Mouse (Mus musculus) liver, embryonic 13.5 days (tissue): Measurements from ENCODE around the gene Hoxd3. TPM values are rescaled to one million over a fixed set of nuclear protein-coding genes. Genes with fewer than 3 reads are reported as not detected.

ENCODE experiments used
- ATAC-seq: fragments of 200-750 bp; cut with Nextera tagmentation; 2 replicates; pipeline ENCODE4 v1.8.0; 2017; ENCODE audit warnings: low read depth, mild to moderate bottlenecking, moderate number of reproducible peaks, moderate library complexity
- DNase-seq: peaks from one replicate; pipeline ENCODE4 v3.0.0; 2022
- H3K27ac ChIP-seq: fragments of 300-500 bp; sonication (generic); 2 replicates; pipeline ENCODE4 v1.5.1; 2015; ENCODE audit warnings: moderate library complexity, mild to moderate bottlenecking, inconsistent platforms
- H3K27me3 ChIP-seq: fragments of 300-500 bp; sonication (generic); 2 replicates; pipeline ENCODE4 v1.6.1; 2015; ENCODE audit warnings: mild to moderate bottlenecking, inconsistent platforms
- H3K36me3 ChIP-seq: fragments of 300-500 bp; sonication (generic); 2 replicates; pipeline ENCODE4 v1.6.1; 2015; ENCODE audit warnings: mild to moderate bottlenecking, inconsistent platforms
- H3K4me1 ChIP-seq: fragments of 300-500 bp; sonication (generic); replicated peaks from 2 replicates; pipeline ENCODE4 v1.6.1; 2015; ENCODE audit warnings: inconsistent platforms
- H3K4me2 ChIP-seq: fragments of 300-500 bp; sonication (generic); 2 replicates; pipeline ENCODE4 v1.6.1; 2015; ENCODE audit warnings: inconsistent platforms, mild to moderate bottlenecking, moderate library complexity
- H3K4me3 ChIP-seq: fragments of 300-500 bp; sonication (generic); replicated peaks from 2 replicates; pipeline ENCODE4 v1.5.1; 2015; ENCODE audit warnings: mild to moderate bottlenecking, inconsistent platforms
- H3K9ac ChIP-seq: fragments of 300-500 bp; sonication (generic); 2 replicates; pipeline ENCODE4 v1.6.1; 2015; ENCODE audit warnings: mild to moderate bottlenecking, inconsistent platforms
- H3K9me3 ChIP-seq: fragments of 300-500 bp; sonication (generic); replicated peaks from 2 replicates; pipeline ENCODE4 v1.6.1; 2016; ENCODE audit warnings: inconsistent platforms
- WGBS: fragments of 180-500 bp; shearing (Covaris S2); methylation state at CpG from one replicate; pipeline ENCODE4 v1.1.7; 2015; ENCODE audit not compliant: insufficient replicate concordance; 5-methylcytosine and 5-hydroxymethylcytosine counted together
- polyA plus RNA-seq: library from polyadenylated mRNA; unstranded; fragments of >200 nt; fragmentation: Nextera tagmentation; extraction: Ambion mirVana; gene quantifications from 2 replicates; pipeline ENCODE4 v1.2.1, GENCODE M21; 2015

Gene Hoxd3
- polyA plus RNA-seq, 1 experiment from 2014 or later: 0.16 TPM

- Histone ChIP-seq H3K27ac (no peak within 1 kb of the TSS), H3K9me3 (no peaks in the 10 kb centered on the region), H3K36me3 (no peaks in the 10 kb centered on the region), H3K4me2 (peak within 1 kb of the TSS; percentile 35; the same call in 1 of the 2 replicates), H3K27me3 (peaks cover 98% of the 10 kb centered on the region), H3K9ac (no peak within 1 kb of the TSS), H3K4me3 (peak within 1 kb of the TSS; percentile 22; the same call in 1 of the 2 replicates), H3K4me1 (no peaks in the 10 kb centered on the region)
- no peak for DNase-seq
- WGBS: 34% methylated on average over 5 of the region's 5 CpGs
- no peak for ATAC-seq
These were observed 14.8 kb downstream of the Hoxd3 start, which contains the start of gene Gm28230 for GRCm38 (mm10) chr2:74726551-74726950. TSS of gene Gm28230 (plus strand) at chr2:74726728.

GRCm38 (mm10) chr2:74726973-74727639, 15.4 kb downstream of the Hoxd3 start:
- peak overlapping the region; percentile 22; the same call in 1 of the 2 replicates for H3K4me3 ChIP-seq
- H3K27ac ChIP-seq: no peak overlapping the region
- no peaks in the 10 kb centered on the region for H3K4me1 ChIP-seq
- no peak overlapping the region for H3K9ac ChIP-seq
- no peaks in the 10 kb centered on the region for H3K36me3 ChIP-seq
- WGBS: 6% methylated on average over 43 of the region's 43 CpGs
- DNase-seq (no peak), ATAC-seq (no peak)
- H3K27me3 ChIP-seq: peaks cover 98% of the 10 kb centered on the region
- H3K4me2 ChIP-seq: peak overlapping the region; percentile 35; the same call in 1 of the 2 replicates
- H3K9me3 ChIP-seq: no peaks in the 10 kb centered on the region

- Histone ChIP-seq H3K9ac (no peak overlapping the region), H3K27ac (no peak overlapping the region), H3K4me3 (peak overlapping the region; percentile 22; the same call in 1 of the 2 replicates), H3K4me2 (peak overlapping the region; percentile 35; the same call in 1 of the 2 replicates), H3K4me1 (no peaks in the 10 kb centered on the region), H3K9me3 (no peaks in the 10 kb centered on the region), H3K27me3 (peaks cover 98% of the 10 kb centered on the region), H3K36me3 (no peaks in the 10 kb centered on the region)
- ATAC-seq: no peak
- no peak for DNase-seq
- 10% methylated on average over 25 of the region's 25 CpGs for WGBS
These were observed 16.0 kb downstream of the Hoxd3 start for GRCm38 (mm10) chr2:74727640-74728302.

- no peak overlapping the region for H3K27ac ChIP-seq
- H3K4me1 ChIP-seq: no peaks in the 10 kb centered on the region
- DNase-seq: no peak
- no peaks in the 10 kb centered on the region for H3K9me3 ChIP-seq
- H3K27me3 ChIP-seq: peaks cover 98% of the 10 kb centered on the region
- H3K9ac ChIP-seq: no peak overlapping the region
- no peak for ATAC-seq
- no peak overlapping the region for H3K4me3 ChIP-seq
- 39% methylated on average over 13 of the region's 13 CpGs for WGBS
- H3K36me3 ChIP-seq: no peaks in the 10 kb centered on the region
- H3K4me2 ChIP-seq: no peak overlapping the region
These were observed 16.6 kb downstream of the Hoxd3 start for GRCm38 (mm10) chr2:74728303-74728680.

GRCm38 (mm10) chr2:74730331-74730730, 18.6 kb downstream of the Hoxd3 start:
- Histone ChIP-seq H3K27me3 (peaks cover 98% of the 10 kb centered on the region), H3K4me3 (no peak overlapping the region), H3K36me3 (no peaks in the 10 kb centered on the region), H3K4me2 (no peak overlapping the region), H3K9ac (no peak overlapping the region), H3K27ac (no peak overlapping the region), H3K4me1 (no peaks in the 10 kb centered on the region), H3K9me3 (no peaks in the 10 kb centered on the region)
- WGBS: 28% methylated on average over 8 of the region's 8 CpGs
- no peak for DNase-seq
- ATAC-seq: no peak

GRCm38 (mm10) chr2:74731055-74731454, 19.3 kb downstream of the Hoxd3 start:
- Histone ChIP-seq H3K9me3 (no peaks in the 10 kb centered on the region), H3K9ac (no peak overlapping the region)
- DNase-seq: no peak

GRCm38 (mm10) chr2:74731799-74732512, 20.2 kb downstream of the Hoxd3 start:
- H3K4me3 ChIP-seq: no peak overlapping the region
- H3K9ac ChIP-seq: no peak overlapping the region
- no peaks in the 10 kb centered on the region for H3K4me1 ChIP-seq
- no peak for ATAC-seq
- H3K27ac ChIP-seq: no peak overlapping the region
- no peaks in the 10 kb centered on the region for H3K9me3 ChIP-seq
- H3K4me2 ChIP-seq: no peak overlapping the region
- DNase-seq: no peak
- peaks cover 98% of the 10 kb centered on the region for H3K27me3 ChIP-seq
- H3K36me3 ChIP-seq: no peaks in the 10 kb centered on the region
- 13% methylated on average over 9 of the region's 9 CpGs for WGBS

More at GRCm38 (mm10) chr2:74731055-74731454, 19.3 kb downstream of the Hoxd3 start:
- Histone ChIP-seq H3K36me3 (no peaks in the 10 kb centered on the region), H3K4me1 (no peaks in the 10 kb centered on the region), H3K27ac (no peak overlapping the region), H3K4me2 (no peak overlapping the region), H3K4me3 (no peak overlapping the region), H3K27me3 (peaks cover 98% of the 10 kb centered on the region)
- no peak for ATAC-seq

- Histone ChIP-seq H3K4me1 (no peaks in the 10 kb centered on the region), H3K9ac (no peak overlapping the region), H3K9me3 (no peaks in the 10 kb centered on the region), H3K36me3 (no peaks in the 10 kb centered on the region), H3K27me3 (peaks cover 98% of the 10 kb centered on the region), H3K27ac (no peak overlapping the region), H3K4me3 (no peak overlapping the region), H3K4me2 (no peak overlapping the region)
- DNase-seq: no peak
- ATAC-seq: no peak
- 2% methylated on average over 52 of the region's 52 CpGs for WGBS
These were observed 21.0 kb downstream of the Hoxd3 start for GRCm38 (mm10) chr2:74732513-74733316.

- no peak for ATAC-seq
- H3K36me3 ChIP-seq: no peaks in the 10 kb centered on the region
- DNase-seq: no peak
- no peak overlapping the region for H3K9ac ChIP-seq
- no peaks in the 10 kb centered on the region for H3K4me1 ChIP-seq
- no peak overlapping the region for H3K4me3 ChIP-seq
- no peaks in the 10 kb centered on the region for H3K9me3 ChIP-seq
- no peak overlapping the region for H3K4me2 ChIP-seq
- no peak overlapping the region for H3K27ac ChIP-seq
- 1% methylated on average over 16 of the region's 16 CpGs for WGBS
- peaks cover 98% of the 10 kb centered on the region for H3K27me3 ChIP-seq
These were observed 21.6 kb downstream of the Hoxd3 start for GRCm38 (mm10) chr2:74733317-74733661.

- Histone ChIP-seq H3K9ac (no peak overlapping the region), H3K36me3 (no peaks in the 10 kb centered on the region), H3K4me3 (no peak overlapping the region), H3K4me1 (no peaks in the 10 kb centered on the region), H3K27me3 (peaks cover 98% of the 10 kb centered on the region), H3K4me2 (no peak overlapping the region), H3K27ac (no peak overlapping the region), H3K9me3 (no peaks in the 10 kb centered on the region)
- DNase-seq (no peak), ATAC-seq (no peak)
- 5% methylated on average over 6 of the region's 6 CpGs for WGBS
These were observed 22.0 kb downstream of the Hoxd3 start for GRCm38 (mm10) chr2:74733765-74734164.

GRCm38 (mm10) chr2:74734451-74734850, 22.7 kb downstream of the Hoxd3 start:
- no peak overlapping the region for H3K4me3 ChIP-seq
- H3K4me1 ChIP-seq: no peaks in the 10 kb centered on the region
- no peaks in the 10 kb centered on the region for H3K9me3 ChIP-seq
- no peaks in the 10 kb centered on the region for H3K36me3 ChIP-seq
- H3K4me2 ChIP-seq: no peak overlapping the region
- ATAC-seq (no peak), DNase-seq (no peak)
- H3K9ac ChIP-seq: no peak overlapping the region
- H3K27me3 ChIP-seq: peaks cover 98% of the 10 kb centered on the region
- H3K27ac ChIP-seq: no peak overlapping the region
- 6% methylated on average over 13 of the region's 13 CpGs for WGBS
